Mouse (Mus musculus) embryonic facial prominence, embryonic 10.5 days (tissue): ENCODE measurements at regions not wholly inside any gene's neighbourhood (a gene's known extent, or its start where the extent isn't known, plus 50 kb on each side); places are given as distances from the start of the nearest gene placed in this dataset.

Experiments used
- DNase-seq: peaks from one replicate; pipeline ENCODE4 v3.0.0-alpha.2; 2017; ENCODE audit warnings: low spot score
- H3K27ac ChIP-seq: fragments of 300-500 bp; sonication (generic); replicated peaks from 2 replicates; pipeline ENCODE4 v1.5.1; 2016; ENCODE audit warnings: mild to moderate bottlenecking
- H3K27me3 ChIP-seq: fragments of 300-500 bp; sonication (generic); replicated peaks from 2 replicates; pipeline ENCODE4 v1.6.1; 2016; ENCODE audit warnings: low read depth, mild to moderate bottlenecking; ENCODE audit not compliant: poor library complexity, severe bottlenecking
- H3K36me3 ChIP-seq: fragments of 300-500 bp; sonication (generic); replicated peaks from 2 replicates; pipeline ENCODE4 v1.6.1; 2016; ENCODE audit warnings: mild to moderate bottlenecking, moderate library complexity
- H3K4me1 ChIP-seq: fragments of 300-500 bp; sonication (generic); 2 replicates; pipeline ENCODE4 v1.6.1; 2016
- H3K4me3 ChIP-seq: fragments of 300-500 bp; sonication (generic); 2 replicates; pipeline ENCODE4 v1.5.1; 2016; ENCODE audit warnings: mild to moderate bottlenecking, moderate library complexity
- H3K9me3 ChIP-seq: fragments of 300-500 bp; sonication (generic); 2 replicates; pipeline ENCODE4 v1.6.1; 2016; ENCODE audit warnings: mild to moderate bottlenecking
- WGBS: fragments of 180-500 bp; shearing (Covaris S2); methylation state at CpG from one replicate; pipeline ENCODE4 v1.1.7; 2016; 5-methylcytosine and 5-hydroxymethylcytosine counted together

- H3K9me3 ChIP-seq: no peaks in the 10 kb centered on the region
- 67% methylated on average over 9 of the region's 9 CpGs for WGBS
- no peak overlapping the region for H3K4me3 ChIP-seq
- H3K4me1 ChIP-seq: no peaks in the 10 kb centered on the region
- no peaks in the 10 kb centered on the region for H3K36me3 ChIP-seq
- no peak overlapping the region for H3K27ac ChIP-seq
- DNase-seq: peak; percentile 24
- H3K27me3 ChIP-seq: no peaks in the 10 kb centered on the region
These were observed 266.7 kb downstream of the Stim2 start for GRCm38 (mm10) chr5:54264867-54265434.

GRCm38 (mm10) chr5:54267905-54268590, 269.7 kb downstream of the Stim2 start:
- 76% methylated on average over 10 of the region's 10 CpGs for WGBS
- no peak for DNase-seq
- Histone ChIP-seq H3K36me3 (no peaks in the 10 kb centered on the region), H3K27me3 (no peaks in the 10 kb centered on the region), H3K4me1 (no peaks in the 10 kb centered on the region), H3K27ac (no peak overlapping the region), H3K4me3 (no peak overlapping the region), H3K9me3 (no peaks in the 10 kb centered on the region)

GRCm38 (mm10) chr5:54279357-54279756, 281.1 kb downstream of the Stim2 start:
- H3K4me3 ChIP-seq: no peak overlapping the region
- 74% methylated on average over 8 of the region's 8 CpGs for WGBS

GRCm38 (mm10) chr5:54280670-54281069, 282.4 kb downstream of the Stim2 start:
- Histone ChIP-seq H3K36me3 (no peaks in the 10 kb centered on the region), H3K27me3 (no peaks in the 10 kb centered on the region), H3K9me3 (no peaks in the 10 kb centered on the region), H3K4me3 (no peak overlapping the region), H3K27ac (no peak overlapping the region), H3K4me1 (no peaks in the 10 kb centered on the region)
- 39% methylated on average over 4 of the region's 4 CpGs for WGBS
- DNase-seq: no peak

More at GRCm38 (mm10) chr5:54279357-54279756, 281.1 kb downstream of the Stim2 start:
- H3K27ac ChIP-seq: no peak overlapping the region
- DNase-seq: no peak
- H3K4me1 ChIP-seq: no peaks in the 10 kb centered on the region
- no peaks in the 10 kb centered on the region for H3K9me3 ChIP-seq
- H3K36me3 ChIP-seq: no peaks in the 10 kb centered on the region
- no peaks in the 10 kb centered on the region for H3K27me3 ChIP-seq

- no peak overlapping the region for H3K27ac ChIP-seq
- WGBS: 75% methylated on average over 4 of the region's 4 CpGs
- H3K4me1 ChIP-seq: no peaks in the 10 kb centered on the region
- H3K9me3 ChIP-seq: no peaks in the 10 kb centered on the region
- no peaks in the 10 kb centered on the region for H3K27me3 ChIP-seq
- DNase-seq: no peak
- H3K36me3 ChIP-seq: no peaks in the 10 kb centered on the region
- H3K4me3 ChIP-seq: no peak overlapping the region
These were observed 282.8 kb downstream of the Stim2 start for GRCm38 (mm10) chr5:54281121-54281520.

GRCm38 (mm10) chr5:54290372-54291080, 292.2 kb downstream of the Stim2 start:
- Histone ChIP-seq H3K9me3 (no peaks in the 10 kb centered on the region), H3K4me1 (no peaks in the 10 kb centered on the region; the same call in 1 of the 2 replicates), H3K4me3 (no peak overlapping the region), H3K27ac (no peak overlapping the region), H3K36me3 (no peaks in the 10 kb centered on the region), H3K27me3 (no peaks in the 10 kb centered on the region)
- WGBS: 66% methylated on average over 12 of the region's 12 CpGs
- peak; percentile 14 for DNase-seq

- WGBS: 38% methylated on average over 5 of the region's 5 CpGs
- DNase-seq: no peak
- H3K36me3 ChIP-seq: no peaks in the 10 kb centered on the region
- no peaks in the 10 kb centered on the region for H3K9me3 ChIP-seq
- H3K27me3 ChIP-seq: no peaks in the 10 kb centered on the region
- no peaks in the 10 kb centered on the region; the same call in 1 of the 2 replicates for H3K4me1 ChIP-seq
- H3K4me3 ChIP-seq: no peak overlapping the region
- H3K27ac ChIP-seq: no peak overlapping the region
These were observed 293.6 kb downstream of the Stim2 start for GRCm38 (mm10) chr5:54291940-54292339.

GRCm38 (mm10) chr5:54313660-54314279, 315.5 kb downstream of the Stim2 start:
- H3K9me3 ChIP-seq: no peaks in the 10 kb centered on the region
- WGBS: 85% methylated on average over 8 of the region's 8 CpGs
- no peaks in the 10 kb centered on the region for H3K27me3 ChIP-seq
- no peak overlapping the region for H3K4me3 ChIP-seq
- DNase-seq: no peak
- H3K4me1 ChIP-seq: no peaks in the 10 kb centered on the region
- H3K36me3 ChIP-seq: no peaks in the 10 kb centered on the region
- no peak overlapping the region for H3K27ac ChIP-seq

- no peaks in the 10 kb centered on the region for H3K4me1 ChIP-seq
- H3K36me3 ChIP-seq: no peaks in the 10 kb centered on the region
- no peaks in the 10 kb centered on the region for H3K27me3 ChIP-seq
- no peak for DNase-seq
- H3K9me3 ChIP-seq: no peaks in the 10 kb centered on the region
- no peak overlapping the region for H3K4me3 ChIP-seq
- H3K27ac ChIP-seq: no peak overlapping the region
- 84% methylated on average over 2 of the region's 2 CpGs for WGBS
These were observed 332.1 kb downstream of the Stim2 start for GRCm38 (mm10) chr5:54330415-54330814.

- Histone ChIP-seq H3K27me3 (no peaks in the 10 kb centered on the region), H3K36me3 (no peaks in the 10 kb centered on the region), H3K9me3 (no peaks in the 10 kb centered on the region), H3K27ac (no peak overlapping the region), H3K4me1 (no peaks in the 10 kb centered on the region), H3K4me3 (no peak overlapping the region)
- DNase-seq: no peak
- WGBS: 74% methylated on average over 6 of the region's 6 CpGs
These were observed 344.7 kb downstream of the Stim2 start for GRCm38 (mm10) chr5:54342976-54343375.

GRCm38 (mm10) chr5:54343432-54343831, 345.1 kb downstream of the Stim2 start:
- H3K9me3 ChIP-seq: no peaks in the 10 kb centered on the region
- no peaks in the 10 kb centered on the region for H3K4me1 ChIP-seq
- no peak overlapping the region for H3K27ac ChIP-seq
- WGBS: 89% methylated on average over 3 of the region's 3 CpGs
- no peak for DNase-seq
- no peaks in the 10 kb centered on the region for H3K36me3 ChIP-seq
- no peak overlapping the region for H3K4me3 ChIP-seq
- no peaks in the 10 kb centered on the region for H3K27me3 ChIP-seq

GRCm38 (mm10) chr5:54348820-54349596, 350.7 kb downstream of the Stim2 start:
- 88% methylated on average over 8 of the region's 8 CpGs for WGBS
- Histone ChIP-seq H3K4me1 (no peaks in the 10 kb centered on the region), H3K36me3 (no peaks in the 10 kb centered on the region), H3K4me3 (no peak overlapping the region), H3K27ac (no peak overlapping the region), H3K27me3 (no peaks in the 10 kb centered on the region), H3K9me3 (no peaks in the 10 kb centered on the region)
- no peak for DNase-seq
